Mouse (Mus musculus): Measurements from ENCODE around the gene Tnks1bp1. TPM values are rescaled to one million over a fixed set of nuclear protein-coding genes. Genes with fewer than 3 reads are reported as not detected.
A peak's percentile ranks its signal among the peaks of the same experiment; 100 is the strongest.

Gene Tnks1bp1
- polyA plus RNA-seq, 1 experiment = 29.6 TPM

DNA sequence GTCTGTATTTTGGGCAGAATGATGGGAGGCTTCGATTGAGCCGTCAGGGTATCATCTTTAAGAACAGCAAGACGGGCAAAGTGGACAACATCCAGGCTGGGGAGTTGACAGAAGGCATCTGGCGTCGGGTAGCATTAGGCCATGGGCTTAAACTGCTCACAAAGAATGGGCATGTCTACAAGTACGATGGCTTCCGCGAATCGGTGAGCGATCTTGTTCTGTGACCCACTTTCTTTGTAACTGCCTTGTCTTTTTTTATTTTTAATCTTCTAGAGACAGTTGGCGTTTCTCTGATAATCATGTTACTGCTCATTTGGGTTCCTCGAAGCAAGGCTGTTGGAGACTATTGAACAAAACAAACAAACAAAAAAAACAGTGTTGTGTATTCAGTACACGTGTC lies 9.5 kb upstream of the Tnks1bp1 start:
- Histone ChIP-seq H3K4me3 (ENCODE audit: low read depth, low read length) (no peak overlapping the region), H3K27ac (ENCODE audit: insufficient read depth, low read depth, low read length) (no peak overlapping the region)
- WGBS = 81% methylated on average over 13 of the region's 13 CpGs

GRCm38 (mm10) chr2:85043623-85044022 lies 4.2 kb upstream of the Tnks1bp1 start:
- Histone ChIP-seq H3K4me3 (ENCODE audit: low read depth, low read length) (no peak overlapping the region), H3K36me3 (ENCODE audit: control insufficient read depth, insufficient read depth, low read length) (peaks cover 60% of the 10 kb centered on the region), H3K4me1 (ENCODE audit: control insufficient read depth, insufficient read depth, insufficient read length, low read length) (peaks cover 6% of the 10 kb centered on the region; the same call in 1 of the 2 replicates), H3K27me3 (ENCODE audit: control insufficient read depth, insufficient read depth, low read length) (no peaks in the 10 kb centered on the region), H3K27ac (ENCODE audit: insufficient read depth, low read depth, low read length) (no peak overlapping the region)
- WGBS = 86% methylated on average over 7 of the region's 7 CpGs
- TF ChIP-seq POLR2A (IDR thresholded peaks at IDR 0.05; ENCODE audit: low read depth, low read length) (no peak), CTCF (IDR thresholded peaks at IDR 0.05; ENCODE audit: extremely low read depth, insufficient read length, insufficient replicate concordance, low read depth, low read length) (no peak)

More for the DNA sequence above, 9.5 kb upstream of the Tnks1bp1 start:
- peaks cover 38% of the 10 kb centered on the region for H3K36me3 ChIP-seq (ENCODE audit: control insufficient read depth, insufficient read depth, low read length)
- TF ChIP-seq POLR2A (IDR thresholded peaks at IDR 0.05; ENCODE audit: low read depth, low read length) (no peak), CTCF (IDR thresholded peaks at IDR 0.05; ENCODE audit: extremely low read depth, insufficient read length, insufficient replicate concordance, low read depth, low read length) (no peak)
- H3K27me3 ChIP-seq (ENCODE audit: control insufficient read depth, insufficient read depth, low read length) = no peaks in the 10 kb centered on the region
- peaks cover 8% of the 10 kb centered on the region; the same call in 1 of the 2 replicates for H3K4me1 ChIP-seq (ENCODE audit: control insufficient read depth, insufficient read depth, insufficient read length, low read length)

DNA sequence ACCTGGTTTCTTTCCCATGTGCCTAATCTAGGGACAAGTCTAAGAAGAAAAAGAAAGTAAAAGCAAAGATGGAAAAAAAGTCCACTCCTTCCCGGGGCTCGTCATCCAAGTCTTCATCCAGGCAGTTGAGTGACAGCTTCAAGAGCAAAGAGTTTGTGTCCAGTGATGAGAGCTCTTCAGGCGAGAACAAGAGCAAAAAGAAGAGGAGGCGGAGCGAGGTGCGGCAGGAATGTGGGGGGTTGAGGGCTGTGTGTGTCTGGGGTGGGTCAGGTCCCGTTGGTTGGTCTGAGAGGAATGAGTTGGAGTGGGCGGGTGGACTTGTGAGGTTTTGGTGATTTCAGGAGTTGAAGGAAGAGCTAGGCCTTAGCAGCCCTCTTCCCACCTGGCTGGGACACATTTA lies 1.6 kb upstream of the Tnks1bp1 start:
- H3K4me1 ChIP-seq (ENCODE audit: control insufficient read depth, insufficient read depth, insufficient read length, low read length) = peaks cover 7% of the 10 kb centered on the region
- H3K4me3 ChIP-seq (ENCODE audit: low read depth, low read length) = no peak overlapping the region
- 85% methylated on average over 8 of the region's 8 CpGs for WGBS
- peaks cover 42% of the 10 kb centered on the region for H3K36me3 ChIP-seq (ENCODE audit: control insufficient read depth, insufficient read depth, low read length)
- no peak for TF ChIP-seq CTCF (IDR thresholded peaks at IDR 0.05; ENCODE audit: extremely low read depth, insufficient read length, insufficient replicate concordance, low read depth, low read length)
- TF ChIP-seq POLR2A (IDR thresholded peaks at IDR 0.05; ENCODE audit: low read depth, low read length) = no peak
- H3K27ac ChIP-seq (ENCODE audit: insufficient read depth, low read depth, low read length) = no peak overlapping the region
- no peaks in the 10 kb centered on the region for H3K27me3 ChIP-seq (ENCODE audit: control insufficient read depth, insufficient read depth, low read length)

- peaks cover 15% of the 10 kb centered on the region for H3K4me1 ChIP-seq (ENCODE audit: control insufficient read depth, insufficient read depth, insufficient read length, low read length)
- WGBS = 36% methylated on average over 10 of the region's 10 CpGs
- H3K4me3 ChIP-seq (ENCODE audit: low read depth, low read length) = no peak overlapping the region
- peak overlapping the region; percentile 39 for H3K27ac ChIP-seq (ENCODE audit: insufficient read depth, low read depth, low read length)
- TF ChIP-seq CTCF (IDR thresholded peaks at IDR 0.05; ENCODE audit: extremely low read depth, insufficient read length, insufficient replicate concordance, low read depth, low read length) (no peak), POLR2A (IDR thresholded peaks at IDR 0.05; ENCODE audit: low read depth, low read length) (no peak)
- peaks cover 36% of the 10 kb centered on the region for H3K36me3 ChIP-seq (ENCODE audit: control insufficient read depth, insufficient read depth, low read length)
- H3K27me3 ChIP-seq (ENCODE audit: control insufficient read depth, insufficient read depth, low read length) = no peaks in the 10 kb centered on the region
Observed at GRCm38 (mm10) chr2:85047081-85047480, 741 bp upstream of the Tnks1bp1 start.

DNA sequence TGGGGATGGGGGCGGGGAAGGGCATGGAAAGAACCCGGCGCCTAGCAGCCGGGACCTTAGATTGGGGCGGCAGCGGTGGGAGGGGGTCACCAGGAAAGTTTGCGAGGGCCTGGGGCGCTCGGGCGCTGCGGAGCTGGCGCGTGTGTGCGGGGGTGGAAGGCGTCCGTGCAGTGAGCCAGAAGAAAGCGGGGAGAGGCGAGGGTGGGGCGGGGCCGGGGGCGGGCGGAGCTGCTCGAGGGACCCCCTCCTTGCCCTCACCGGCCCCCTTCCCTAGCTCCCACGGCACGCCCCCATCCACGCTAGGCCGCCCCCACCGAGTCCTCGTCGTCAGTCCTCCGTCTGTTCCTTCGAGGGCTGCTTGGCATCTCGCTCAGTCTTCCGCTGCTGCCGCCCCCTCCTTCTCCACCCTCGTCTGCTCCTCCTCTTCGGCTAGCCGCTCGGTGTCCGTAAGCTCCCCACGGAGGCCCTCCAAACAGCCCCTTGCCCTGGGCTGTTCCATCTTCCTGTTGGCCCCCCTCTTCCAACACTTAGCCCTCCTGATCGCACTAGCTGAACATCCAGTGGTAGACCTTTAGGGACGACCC lies 438 bp downstream of the Tnks1bp1 start:
- Histone ChIP-seq H3K4me1 (ENCODE audit: control insufficient read depth, insufficient read depth, insufficient read length, low read length) (peaks cover 19% of the 10 kb centered on the region), H3K27me3 (ENCODE audit: control insufficient read depth, insufficient read depth, low read length) (no peaks in the 10 kb centered on the region), H3K36me3 (ENCODE audit: control insufficient read depth, insufficient read depth, low read length) (peaks cover 29% of the 10 kb centered on the region), H3K4me3 (ENCODE audit: low read depth, low read length) (peak overlapping the region; percentile 70), H3K27ac (ENCODE audit: insufficient read depth, low read depth, low read length) (peak overlapping the region; percentile 65)
- under 1% methylated on average over 40 of the region's 44 CpGs for WGBS
- TF ChIP-seq POLR2A (IDR thresholded peaks at IDR 0.05; ENCODE audit: low read depth, low read length) = no peak
- TF ChIP-seq CTCF (IDR thresholded peaks at IDR 0.05; ENCODE audit: extremely low read depth, insufficient read length, insufficient replicate concordance, low read depth, low read length) = no peak

DNA sequence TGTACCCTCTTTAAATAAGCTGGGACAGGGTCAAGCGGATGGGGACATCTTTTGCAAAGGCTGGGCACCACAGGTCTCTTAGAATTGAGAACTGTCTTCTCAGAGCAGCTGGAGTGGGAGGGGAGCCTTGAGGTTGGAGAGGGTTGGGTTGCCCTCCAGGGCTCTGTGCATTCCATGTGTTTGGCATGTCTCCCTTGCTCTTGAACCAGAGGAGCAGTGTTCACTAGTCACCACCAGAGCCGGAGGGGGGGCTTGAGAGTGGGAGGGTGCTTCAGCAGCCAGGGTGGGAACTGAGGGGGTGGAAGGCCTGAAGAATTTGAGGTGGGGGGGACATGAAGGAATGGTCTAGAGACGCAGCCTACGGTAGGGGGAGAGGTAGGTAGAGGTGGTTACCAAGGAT lies 1.5 kb downstream of the Tnks1bp1 start:
- no peak overlapping the region for H3K27ac ChIP-seq (ENCODE audit: insufficient read depth, low read depth, low read length)
- no peaks in the 10 kb centered on the region for H3K27me3 ChIP-seq (ENCODE audit: control insufficient read depth, insufficient read depth, low read length)
- no peak overlapping the region for H3K4me3 ChIP-seq (ENCODE audit: low read depth, low read length)
- TF ChIP-seq CTCF (IDR thresholded peaks at IDR 0.05; ENCODE audit: extremely low read depth, insufficient read length, insufficient replicate concordance, low read depth, low read length) (no peak), POLR2A (IDR thresholded peaks at IDR 0.05; ENCODE audit: low read depth, low read length) (no peak)
- peaks cover 21% of the 10 kb centered on the region for H3K4me1 ChIP-seq (ENCODE audit: control insufficient read depth, insufficient read depth, insufficient read length, low read length)
- 84% methylated on average over 4 of the region's 4 CpGs for WGBS
- H3K36me3 ChIP-seq (ENCODE audit: control insufficient read depth, insufficient read depth, low read length) = peaks cover 25% of the 10 kb centered on the region

GRCm38 (mm10) chr2:85050001-85050634 lies 2.3 kb downstream of the Tnks1bp1 start:
- H3K4me1 ChIP-seq (ENCODE audit: control insufficient read depth, insufficient read depth, insufficient read length, low read length) = peaks cover 21% of the 10 kb centered on the region
- TF ChIP-seq CTCF (IDR thresholded peaks at IDR 0.05; ENCODE audit: extremely low read depth, insufficient read length, insufficient replicate concordance, low read depth, low read length) (no peak), POLR2A (IDR thresholded peaks at IDR 0.05; ENCODE audit: low read depth, low read length) (peak; percentile 9; the same call in 1 of the 2 replicates)
- peaks cover 30% of the 10 kb centered on the region for H3K36me3 ChIP-seq (ENCODE audit: control insufficient read depth, insufficient read depth, low read length)
- 21% methylated on average over 10 of the region's 10 CpGs for WGBS
- no peaks in the 10 kb centered on the region for H3K27me3 ChIP-seq (ENCODE audit: control insufficient read depth, insufficient read depth, low read length)
- peak overlapping the region; percentile 67 for H3K4me3 ChIP-seq (ENCODE audit: low read depth, low read length)
- H3K27ac ChIP-seq (ENCODE audit: insufficient read depth, low read depth, low read length) = peak overlapping the region; percentile 92
